Mouse (Mus musculus) embryonic facial prominence, embryonic 14.5 days (tissue): Measurements from ENCODE around the gene Clk2. TPM values are rescaled to one million over a fixed set of nuclear protein-coding genes. Genes with fewer than 3 reads are reported as not detected.

Experiments used
- ATAC-seq: fragments of 200-750 bp; cut with Nextera tagmentation; 2 replicates; pipeline ENCODE4 v1.8.0; 2017; ENCODE audit warnings: low read depth, moderate number of reproducible peaks, moderate TSS enrichment
- DNase-seq: peaks from one replicate; pipeline ENCODE4 v3.0.0-alpha.2; 2015; ENCODE audit warnings: low spot score
- H3K27ac ChIP-seq: fragments of 300-500 bp; sonication (generic); replicated peaks from 2 replicates; pipeline ENCODE4 v1.5.1; 2014; ENCODE audit warnings: low read depth, mild to moderate bottlenecking, low read length, moderate library complexity
- H3K27me3 ChIP-seq: fragments of 300-500 bp; sonication (generic); replicated peaks from 2 replicates; pipeline ENCODE4 v1.6.1; 2014; ENCODE audit warnings: low read length; ENCODE audit not compliant: control insufficient read depth, insufficient read depth
- H3K36me3 ChIP-seq: fragments of 300-500 bp; sonication (generic); 2 replicates; pipeline ENCODE4 v1.6.1; 2014; ENCODE audit warnings: low read length, mixed read lengths; ENCODE audit not compliant: control insufficient read depth, insufficient read depth
- H3K4me1 ChIP-seq: fragments of 300-500 bp; sonication (generic); 2 replicates; pipeline ENCODE4 v1.6.1; 2014; ENCODE audit warnings: antibody characterized with exemption, low read length; ENCODE audit not compliant: control insufficient read depth, insufficient read depth
- H3K4me2 ChIP-seq: fragments of 300-500 bp; sonication (generic); 2 replicates; pipeline ENCODE4 v1.6.1; 2014; ENCODE audit warnings: low read depth, mild to moderate bottlenecking, low read length, moderate library complexity, mixed read lengths
- H3K4me3 ChIP-seq: fragments of 300-500 bp; sonication (generic); 2 replicates; pipeline ENCODE4 v1.5.1; 2014; ENCODE audit warnings: low read depth, mild to moderate bottlenecking, low read length
- H3K9ac ChIP-seq: fragments of 300-500 bp; sonication (generic); 2 replicates; pipeline ENCODE4 v1.6.1; 2014; ENCODE audit warnings: low read depth, mild to moderate bottlenecking, low read length, moderate library complexity, mixed read lengths
- H3K9me3 ChIP-seq: fragments of 300-500 bp; sonication (generic); 2 replicates; pipeline ENCODE4 v1.6.1; 2016; ENCODE audit warnings: low read length; ENCODE audit not compliant: control insufficient read depth
- WGBS: fragments of 180-500 bp; shearing (Covaris S2); extraction: QIAGEN DNeasy Blood & Tissue Kit; methylation state at CpG from one replicate; pipeline ENCODE4 v1.1.7; 2014; 5-methylcytosine and 5-hydroxymethylcytosine counted together
- polyA plus RNA-seq: library from polyadenylated mRNA; unstranded; fragments of >200 nt; fragmentation: Nextera tagmentation; extraction: Ambion mirVana; gene quantifications from 2 replicates; pipeline ENCODE4 v1.2.1, GENCODE M21; 2014

Gene Clk2
- polyA plus RNA-seq, 1 experiment from 2014 or later, result 23.9 TPM

GRCm38 (mm10) chr3:89206079-89206478 lies 41.5 kb downstream of the Clk2 start:
- Histone ChIP-seq H3K4me3 (no peak overlapping the region), H3K4me2 (no peak overlapping the region), H3K27ac (no peak overlapping the region), H3K4me1 (peaks cover 5% of the 10 kb centered on the region), H3K27me3 (no peaks in the 10 kb centered on the region), H3K9ac (no peak overlapping the region), H3K9me3 (no peaks in the 10 kb centered on the region), H3K36me3 (peaks cover 60% of the 10 kb centered on the region)
- no peak for ATAC-seq
- no peak for DNase-seq
- 92% methylated on average over 7 of the region's 7 CpGs for WGBS

- Histone ChIP-seq H3K4me1 (peaks cover 5% of the 10 kb centered on the region), H3K9me3 (no peaks in the 10 kb centered on the region), H3K27me3 (no peaks in the 10 kb centered on the region), H3K9ac (no peak overlapping the region), H3K36me3 (peaks cover 60% of the 10 kb centered on the region), H3K4me2 (no peak overlapping the region), H3K27ac (no peak overlapping the region), H3K4me3 (no peak overlapping the region)
- no peak for ATAC-seq
- 82% methylated on average over 2 of the region's 2 CpGs for WGBS
- DNase-seq, result no peak
Measured at GRCm38 (mm10) chr3:89206695-89207094, 42.1 kb downstream of the Clk2 start.

GRCm38 (mm10) chr3:89208075-89208657 lies 43.6 kb downstream of the Clk2 start:
- ATAC-seq (no peak), DNase-seq (no peak)
- Histone ChIP-seq H3K27me3 (no peaks in the 10 kb centered on the region), H3K9ac (no peak overlapping the region), H3K4me2 (no peak overlapping the region), H3K36me3 (peaks cover 60% of the 10 kb centered on the region), H3K9me3 (no peaks in the 10 kb centered on the region), H3K4me1 (peaks cover 12% of the 10 kb centered on the region), H3K27ac (no peak overlapping the region), H3K4me3 (no peak overlapping the region)
- 91% methylated on average over 13 of the region's 13 CpGs for WGBS

- H3K27ac ChIP-seq, result no peak overlapping the region
- H3K36me3 ChIP-seq, result peaks cover 60% of the 10 kb centered on the region
- 84% methylated on average over 6 of the region's 6 CpGs for WGBS
- H3K9me3 ChIP-seq, result no peaks in the 10 kb centered on the region
- peaks cover 10% of the 10 kb centered on the region; the same call in 1 of the 2 replicates for H3K4me1 ChIP-seq
- no peaks in the 10 kb centered on the region for H3K27me3 ChIP-seq
- ATAC-seq (no peak), DNase-seq (no peak)
- no peak overlapping the region for H3K4me2 ChIP-seq
- H3K4me3 ChIP-seq, result no peak overlapping the region
- no peak overlapping the region for H3K9ac ChIP-seq
Measured at GRCm38 (mm10) chr3:89208736-89209135, 44.1 kb downstream of the Clk2 start.

- peaks cover 60% of the 10 kb centered on the region for H3K36me3 ChIP-seq
- 93% methylated on average over 6 of the region's 7 CpGs for WGBS
Measured at GRCm38 (mm10) chr3:89209731-89210130, 45.1 kb downstream of the Clk2 start.

GRCm38 (mm10) chr3:89210162-89210561 lies 45.6 kb downstream of the Clk2 start:
- H3K36me3 ChIP-seq, result peaks cover 59% of the 10 kb centered on the region
- ATAC-seq (no peak), DNase-seq (no peak)
- H3K4me3 ChIP-seq, result no peak overlapping the region
- H3K9me3 ChIP-seq, result no peaks in the 10 kb centered on the region
- peak overlapping the region; percentile 52; the same call in 1 of the 2 replicates for H3K27ac ChIP-seq
- WGBS, result 77% methylated on average over 13 of the region's 13 CpGs
- H3K4me2 ChIP-seq, result 0 out of 2 replicates have a peak overlapping the region, but pooled peaks have one; percentile 12
- H3K4me1 ChIP-seq, result peaks cover 11% of the 10 kb centered on the region; the same call in 1 of the 2 replicates
- H3K27me3 ChIP-seq, result no peaks in the 10 kb centered on the region
- peak overlapping the region; percentile 25; the same call in 1 of the 2 replicates for H3K9ac ChIP-seq

More at GRCm38 (mm10) chr3:89209731-89210130, 45.1 kb downstream of the Clk2 start:
- Histone ChIP-seq H3K27me3 (no peaks in the 10 kb centered on the region), H3K9me3 (no peaks in the 10 kb centered on the region), H3K9ac (no peak overlapping the region), H3K4me1 (peaks cover 10% of the 10 kb centered on the region; the same call in 1 of the 2 replicates), H3K27ac (no peak overlapping the region; the same call in 1 of the 2 replicates), H3K4me2 (no peak overlapping the region), H3K4me3 (no peak overlapping the region)
- ATAC-seq, result no peak
- no peak for DNase-seq

GRCm38 (mm10) chr3:89210731-89211130 lies 46.1 kb downstream of the Clk2 start:
- peak overlapping the region; percentile 25; the same call in 1 of the 2 replicates for H3K9ac ChIP-seq
- H3K27me3 ChIP-seq, result no peaks in the 10 kb centered on the region
- no peak overlapping the region for H3K4me3 ChIP-seq
- H3K36me3 ChIP-seq, result peaks cover 53% of the 10 kb centered on the region
- no peak for ATAC-seq
- no peaks in the 10 kb centered on the region for H3K9me3 ChIP-seq
- WGBS, result 73% methylated on average over 6 of the region's 7 CpGs
- peak; percentile 78 for DNase-seq
- H3K27ac ChIP-seq, result peak overlapping the region; percentile 67
- peak overlapping the region; percentile 12; the same call in 1 of the 2 replicates for H3K4me2 ChIP-seq
- H3K4me1 ChIP-seq, result peaks cover 14% of the 10 kb centered on the region; the same call in 1 of the 2 replicates

- DNase-seq (peak; percentile 98), ATAC-seq (peak; percentile 94)
- 1% methylated on average over 41 of the region's 69 CpGs for WGBS
- H3K27ac ChIP-seq, result peak overlapping the region; percentile 98
- H3K4me1 ChIP-seq, result peaks cover 14% of the 10 kb centered on the region; the same call in 1 of the 2 replicates
- H3K36me3 ChIP-seq, result peaks cover 21% of the 10 kb centered on the region
- no peaks in the 10 kb centered on the region for H3K9me3 ChIP-seq
- no peaks in the 10 kb centered on the region for H3K27me3 ChIP-seq
- peak overlapping the region; percentile 68 for H3K4me3 ChIP-seq
- peak overlapping the region; percentile 77 for H3K4me2 ChIP-seq
- peak overlapping the region; percentile 82 for H3K9ac ChIP-seq
Measured at GRCm38 (mm10) chr3:89213803-89214530, 49.4 kb downstream of the Clk2 start.
